Mouse (Mus musculus) hindbrain, embryonic 13.5 days (tissue): Measurements from ENCODE around the gene Hdc. TPM values are rescaled to one million over a fixed set of nuclear protein-coding genes. Genes with fewer than 3 reads are reported as not detected.

Source experiments
- ATAC-seq: fragments of 200-750 bp; cut with Nextera tagmentation; 2 replicates; pipeline ENCODE4 v1.8.0; 2017; ENCODE audit warnings: moderate TSS enrichment; ENCODE audit not compliant: low FRiP score
- H3K27ac ChIP-seq: fragments of 300-500 bp; sonication (generic); 2 replicates; pipeline ENCODE4 v1.5.1; 2015; ENCODE audit warnings: inconsistent platforms, mild to moderate bottlenecking, moderate library complexity
- H3K27me3 ChIP-seq: fragments of 300-500 bp; sonication (generic); 2 replicates; pipeline ENCODE4 v1.6.1; 2015; ENCODE audit warnings: mild to moderate bottlenecking, inconsistent platforms
- H3K36me3 ChIP-seq: fragments of 300-500 bp; sonication (generic); 2 replicates; pipeline ENCODE4 v1.6.1; 2015; ENCODE audit warnings: mild to moderate bottlenecking, inconsistent platforms
- H3K4me1 ChIP-seq: fragments of 300-500 bp; sonication (generic); replicated peaks from 2 replicates; pipeline ENCODE4 v1.6.1; 2015; ENCODE audit warnings: inconsistent platforms
- H3K4me2 ChIP-seq: fragments of 300-500 bp; sonication (generic); 2 replicates; pipeline ENCODE4 v1.6.1; 2015; ENCODE audit warnings: inconsistent platforms, mild to moderate bottlenecking, moderate library complexity
- H3K4me3 ChIP-seq: fragments of 300-500 bp; sonication (generic); 2 replicates; pipeline ENCODE4 v1.5.1; 2015; ENCODE audit warnings: mild to moderate bottlenecking, inconsistent platforms
- H3K9ac ChIP-seq: fragments of 300-500 bp; sonication (generic); 2 replicates; pipeline ENCODE4 v1.6.1; 2015; ENCODE audit warnings: mild to moderate bottlenecking, inconsistent platforms
- H3K9me3 ChIP-seq: fragments of 300-500 bp; sonication (generic); 2 replicates; pipeline ENCODE4 v1.6.1; 2016; ENCODE audit warnings: inconsistent platforms
- WGBS: fragments of 180-500 bp; shearing (Covaris S2); methylation state at CpG from one replicate; pipeline ENCODE4 v1.1.7; 2015; 5-methylcytosine and 5-hydroxymethylcytosine counted together
- polyA plus RNA-seq: library from polyadenylated mRNA; unstranded; fragments of >200 nt; fragmentation: Nextera tagmentation; extraction: Ambion mirVana; gene quantifications from 2 replicates; pipeline ENCODE4 v1.2.1, GENCODE M21; 2015

The Hdc gene
- 1.0 and 2.8 TPM in 2 replicates for polyA plus RNA-seq

DNA sequence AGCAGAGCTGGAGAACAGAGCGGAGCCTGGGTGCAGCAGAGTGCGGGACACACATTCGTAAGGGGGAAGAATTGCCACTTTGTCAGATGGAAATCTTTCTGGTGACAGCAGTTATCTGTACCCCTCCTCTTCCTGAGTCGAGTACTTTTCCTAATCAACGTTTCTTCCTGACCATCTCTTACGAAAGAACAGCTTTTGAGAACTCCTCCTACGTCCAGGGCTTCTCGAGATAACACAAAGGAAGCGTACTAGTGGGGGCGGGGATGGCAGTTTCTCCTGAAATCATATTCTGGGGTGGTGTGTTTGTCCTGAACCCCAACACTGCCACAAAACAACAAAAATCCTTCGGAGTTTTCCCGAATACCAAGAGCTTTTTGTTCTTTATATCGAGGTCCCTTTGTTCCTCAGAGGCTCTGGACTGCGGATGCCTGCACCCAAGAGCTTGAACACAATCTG lies at the start of gene Hdc:
Hdc (minus strand) TSS at position 51 of the 456 bp plus-strand sequence.
- H3K9ac ChIP-seq, result no peak within 1 kb of the TSS
- no peak within 1 kb of the TSS for H3K4me2 ChIP-seq
- H3K27me3 ChIP-seq, result no peaks in the 10 kb centered on the region
- H3K27ac ChIP-seq, result no peak within 1 kb of the TSS
- ATAC-seq, result no peak
- WGBS, result 74% methylated on average over 14 of the region's 14 CpGs
- no peaks in the 10 kb centered on the region for H3K36me3 ChIP-seq
- H3K4me3 ChIP-seq, result no peak within 1 kb of the TSS
- H3K9me3 ChIP-seq, result no peaks in the 10 kb centered on the region
- no peaks in the 10 kb centered on the region; the same call in 1 of the 2 replicates for H3K4me1 ChIP-seq

DNA sequence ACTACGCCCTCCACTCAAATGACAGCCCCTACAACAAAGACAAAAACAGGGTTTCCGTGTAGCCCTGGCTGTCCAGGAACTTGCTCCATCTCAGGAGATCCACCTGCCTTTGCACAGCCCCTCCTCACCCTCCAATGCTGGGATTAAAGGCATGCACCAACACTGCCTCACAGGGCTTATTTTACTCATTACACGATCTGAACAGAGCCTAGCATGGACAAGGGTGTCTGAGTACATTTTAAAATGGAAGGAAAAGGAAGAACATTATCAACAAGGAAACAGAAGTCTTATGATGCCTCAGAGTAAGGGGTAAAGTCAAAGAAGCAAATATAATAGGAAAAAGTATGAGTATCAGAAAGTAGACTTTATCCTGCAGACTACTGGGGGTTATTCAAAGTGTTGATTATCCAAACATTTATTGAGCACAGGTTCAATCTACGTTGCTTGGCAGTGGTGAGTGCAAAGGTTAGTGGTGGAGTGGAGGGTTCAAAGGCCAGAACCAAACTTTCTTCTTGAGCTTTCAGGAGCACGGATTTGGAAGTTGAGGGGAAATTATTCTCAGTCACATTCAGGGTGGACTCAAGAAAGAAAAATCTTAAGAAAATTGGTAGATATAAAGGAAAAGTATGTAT lies 49.6 kb upstream of the Hdc start:
- no peak for ATAC-seq
- Histone ChIP-seq H3K27me3 (no peaks in the 10 kb centered on the region), H3K27ac (no peak overlapping the region), H3K36me3 (no peaks in the 10 kb centered on the region), H3K4me1 (peaks cover 22% of the 10 kb centered on the region), H3K4me2 (no peak overlapping the region), H3K4me3 (no peak overlapping the region), H3K9ac (no peak overlapping the region), H3K9me3 (no peaks in the 10 kb centered on the region)
- WGBS, result 96% methylated on average over 5 of the region's 5 CpGs

DNA sequence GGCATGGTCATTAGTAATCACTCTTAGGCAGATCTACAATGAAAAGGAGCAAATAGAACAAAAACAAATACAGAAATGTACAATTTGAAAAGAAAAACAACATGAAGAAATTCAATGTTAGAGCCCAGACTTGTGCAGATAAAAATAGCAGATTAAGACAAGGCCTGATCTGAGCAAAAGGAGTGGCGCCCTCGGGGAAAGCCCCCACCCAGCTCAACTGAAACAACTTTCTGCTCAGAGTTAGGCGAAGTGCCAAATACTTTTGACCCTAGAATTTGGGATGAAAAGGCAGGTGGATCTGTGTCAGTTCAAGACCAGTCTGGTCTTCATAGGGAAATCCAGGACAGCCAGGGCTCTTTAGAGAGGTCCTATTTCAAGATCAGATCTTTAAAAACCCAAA lies 46.9 kb upstream of the Hdc start:
- no peak overlapping the region for H3K4me3 ChIP-seq
- no peak for ATAC-seq

DNA sequence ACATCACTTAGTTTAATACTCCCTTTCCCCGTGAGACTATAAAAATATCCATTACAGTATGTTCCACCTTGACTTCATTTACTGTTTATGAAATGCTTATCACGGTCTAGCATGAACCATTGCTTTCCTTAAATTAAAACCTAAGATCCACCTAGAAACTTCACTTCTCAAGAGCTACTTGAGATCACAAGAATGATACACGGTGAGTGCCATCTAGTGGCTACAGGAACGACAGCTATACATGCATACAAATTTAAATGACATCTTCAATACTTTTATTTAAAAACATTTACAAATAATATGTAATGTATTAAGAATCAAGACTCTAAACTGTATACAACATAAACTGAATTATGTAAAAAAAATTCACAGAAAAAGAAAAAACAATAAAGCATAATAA lies 44.4 kb upstream of the Hdc start:
- WGBS, result 65% methylated on average over 4 of the region's 4 CpGs
- Histone ChIP-seq H3K27me3 (no peaks in the 10 kb centered on the region), H3K4me3 (no peak overlapping the region), H3K4me2 (no peak overlapping the region), H3K4me1 (no peaks in the 10 kb centered on the region), H3K9ac (no peak overlapping the region), H3K36me3 (no peaks in the 10 kb centered on the region), H3K27ac (no peak overlapping the region), H3K9me3 (no peaks in the 10 kb centered on the region)
- no peak for ATAC-seq

More for the DNA sequence above, 46.9 kb upstream of the Hdc start:
- Histone ChIP-seq H3K27ac (no peak overlapping the region), H3K4me1 (no peaks in the 10 kb centered on the region), H3K36me3 (no peaks in the 10 kb centered on the region), H3K9me3 (no peaks in the 10 kb centered on the region), H3K4me2 (no peak overlapping the region), H3K9ac (no peak overlapping the region), H3K27me3 (no peaks in the 10 kb centered on the region)
- whole genome bisulfite sequencing, result 95% methylated on average over 3 of the region's 3 CpGs

DNA sequence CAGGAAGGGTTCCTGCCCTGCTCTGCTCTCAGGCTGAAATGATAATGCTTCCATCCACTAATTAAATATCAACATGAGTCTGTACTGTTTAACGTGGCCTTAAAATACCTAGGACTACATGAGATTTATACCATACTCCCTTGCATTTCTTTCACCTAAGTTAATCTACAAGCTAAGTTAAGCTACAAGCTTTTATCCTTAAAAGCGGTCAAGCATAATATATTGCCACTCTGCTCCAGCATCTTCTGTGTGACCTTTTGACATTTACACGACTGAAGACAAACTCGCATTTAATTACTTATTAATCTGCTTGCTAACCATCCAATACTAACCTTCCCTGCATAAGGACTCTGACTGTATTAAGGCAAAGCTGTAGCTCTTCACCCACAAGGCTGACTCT lies 33.8 kb upstream of the Hdc start:
- 77% methylated on average over 4 of the region's 4 CpGs for WGBS
- Histone ChIP-seq H3K27me3 (no peaks in the 10 kb centered on the region), H3K9ac (no peak overlapping the region), H3K27ac (no peak overlapping the region), H3K4me1 (no peaks in the 10 kb centered on the region), H3K9me3 (no peaks in the 10 kb centered on the region), H3K36me3 (peaks cover 52% of the 10 kb centered on the region), H3K4me2 (no peak overlapping the region), H3K4me3 (no peak overlapping the region)
- ATAC-seq, result no peak

DNA sequence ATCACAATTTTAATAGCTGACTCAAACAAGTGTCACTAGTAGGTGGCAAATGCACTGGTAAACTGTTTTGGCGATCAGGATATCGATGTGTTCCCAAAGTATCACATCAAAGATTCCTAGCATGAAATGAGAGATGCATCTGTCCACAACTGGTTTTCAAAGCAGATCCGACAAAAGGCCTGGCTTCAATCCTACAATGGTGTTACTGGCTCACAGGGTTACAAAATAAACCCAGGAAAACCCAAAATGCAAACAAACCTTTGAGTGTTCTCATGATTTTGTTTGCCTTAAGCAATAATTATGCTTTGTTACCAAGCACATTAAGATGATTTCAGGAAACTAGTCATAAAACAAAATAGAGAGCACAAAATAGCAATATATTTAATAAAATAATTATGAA lies 28.7 kb upstream of the Hdc start:
- no peak for ATAC-seq
- no peaks in the 10 kb centered on the region for H3K27me3 ChIP-seq
- no peaks in the 10 kb centered on the region for H3K4me1 ChIP-seq
- no peak overlapping the region for H3K27ac ChIP-seq
- no peak overlapping the region for H3K4me3 ChIP-seq
- WGBS, result 95% methylated on average over 3 of the region's 3 CpGs
- no peaks in the 10 kb centered on the region for H3K9me3 ChIP-seq
- peaks cover 68% of the 10 kb centered on the region for H3K36me3 ChIP-seq
- no peak overlapping the region for H3K9ac ChIP-seq
- no peak overlapping the region for H3K4me2 ChIP-seq

DNA sequence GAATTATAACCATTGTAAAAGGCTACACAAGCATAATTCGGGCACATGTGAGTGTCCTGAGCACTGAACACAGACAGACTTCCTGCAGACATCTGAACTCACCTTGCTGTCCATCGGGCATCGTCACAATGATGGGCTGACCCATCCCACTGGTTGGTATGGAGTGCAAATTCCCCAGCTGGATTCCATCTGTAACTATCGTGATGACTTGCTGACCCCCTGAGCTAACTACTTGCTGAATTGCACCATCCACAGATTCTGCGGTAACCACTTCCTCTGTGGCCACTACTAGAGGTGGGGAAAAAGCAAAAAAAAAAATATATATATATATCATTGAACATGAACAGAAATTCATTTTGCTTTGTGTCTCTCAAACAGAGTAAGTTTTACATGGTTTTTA lies 27.4 kb upstream of the Hdc start:
- Histone ChIP-seq H3K9me3 (no peaks in the 10 kb centered on the region), H3K27ac (no peak overlapping the region), H3K9ac (no peak overlapping the region), H3K36me3 (peaks cover 64% of the 10 kb centered on the region), H3K4me1 (no peaks in the 10 kb centered on the region), H3K4me2 (no peak overlapping the region), H3K27me3 (no peaks in the 10 kb centered on the region), H3K4me3 (no peak overlapping the region)
- WGBS, result 96% methylated on average over 5 of the region's 5 CpGs
- no peak for ATAC-seq

DNA sequence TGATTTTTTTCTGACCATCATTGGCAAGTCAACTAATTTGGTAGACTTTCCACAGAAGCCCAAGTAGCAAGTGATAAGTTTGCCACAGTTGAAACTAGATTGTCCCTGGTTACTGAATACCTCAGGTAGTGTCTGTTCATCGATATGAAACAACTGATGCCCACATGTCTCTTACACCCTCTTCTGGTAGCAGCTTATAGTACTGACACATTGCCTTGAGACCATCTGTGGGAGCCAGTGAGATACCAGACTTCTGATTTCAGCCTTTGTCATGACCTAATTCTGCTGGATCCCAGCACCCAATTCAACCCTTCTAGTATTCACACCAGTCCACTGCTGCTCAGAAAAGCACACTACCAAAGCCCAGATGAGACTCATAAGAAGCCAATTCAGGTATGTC lies 25.7 kb upstream of the Hdc start:
- peaks cover 71% of the 10 kb centered on the region for H3K36me3 ChIP-seq

DNA sequence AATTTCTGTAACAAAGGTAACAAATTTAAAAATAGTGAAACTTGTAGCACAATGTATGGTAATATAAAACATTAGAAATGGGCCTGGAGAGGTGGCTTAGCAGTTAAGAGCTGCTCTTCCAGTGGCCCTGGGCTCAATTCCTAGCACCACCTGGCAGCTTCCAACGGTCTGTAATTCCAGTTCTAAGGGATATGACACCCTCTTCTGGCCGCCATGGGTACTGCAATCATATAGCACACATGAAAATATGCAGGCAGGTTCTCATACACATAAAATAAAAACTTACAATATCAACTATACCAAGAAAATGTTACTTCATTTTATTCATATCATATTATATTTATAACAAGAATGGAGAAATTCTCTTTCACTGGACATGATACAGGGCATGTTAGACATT lies 21.2 kb upstream of the Hdc start:
- Histone ChIP-seq H3K4me1 (no peaks in the 10 kb centered on the region), H3K4me2 (no peak overlapping the region), H3K36me3 (peaks cover 58% of the 10 kb centered on the region), H3K4me3 (no peak overlapping the region), H3K27me3 (no peaks in the 10 kb centered on the region), H3K9me3 (no peaks in the 10 kb centered on the region), H3K27ac (no peak overlapping the region), H3K9ac (no peak overlapping the region)
- 95% methylated on average over 2 of the region's 2 CpGs for WGBS
- ATAC-seq, result no peak

More for the DNA sequence above, 25.7 kb upstream of the Hdc start:
- no peaks in the 10 kb centered on the region for H3K4me1 ChIP-seq
- H3K27me3 ChIP-seq, result no peaks in the 10 kb centered on the region
- WGBS, result 97% methylated on average over 1 of the region's 1 CpGs
- H3K4me2 ChIP-seq, result no peak overlapping the region
- no peak overlapping the region for H3K9ac ChIP-seq
- no peak for ATAC-seq
- no peaks in the 10 kb centered on the region for H3K9me3 ChIP-seq
- H3K27ac ChIP-seq, result no peak overlapping the region
- H3K4me3 ChIP-seq, result no peak overlapping the region

DNA sequence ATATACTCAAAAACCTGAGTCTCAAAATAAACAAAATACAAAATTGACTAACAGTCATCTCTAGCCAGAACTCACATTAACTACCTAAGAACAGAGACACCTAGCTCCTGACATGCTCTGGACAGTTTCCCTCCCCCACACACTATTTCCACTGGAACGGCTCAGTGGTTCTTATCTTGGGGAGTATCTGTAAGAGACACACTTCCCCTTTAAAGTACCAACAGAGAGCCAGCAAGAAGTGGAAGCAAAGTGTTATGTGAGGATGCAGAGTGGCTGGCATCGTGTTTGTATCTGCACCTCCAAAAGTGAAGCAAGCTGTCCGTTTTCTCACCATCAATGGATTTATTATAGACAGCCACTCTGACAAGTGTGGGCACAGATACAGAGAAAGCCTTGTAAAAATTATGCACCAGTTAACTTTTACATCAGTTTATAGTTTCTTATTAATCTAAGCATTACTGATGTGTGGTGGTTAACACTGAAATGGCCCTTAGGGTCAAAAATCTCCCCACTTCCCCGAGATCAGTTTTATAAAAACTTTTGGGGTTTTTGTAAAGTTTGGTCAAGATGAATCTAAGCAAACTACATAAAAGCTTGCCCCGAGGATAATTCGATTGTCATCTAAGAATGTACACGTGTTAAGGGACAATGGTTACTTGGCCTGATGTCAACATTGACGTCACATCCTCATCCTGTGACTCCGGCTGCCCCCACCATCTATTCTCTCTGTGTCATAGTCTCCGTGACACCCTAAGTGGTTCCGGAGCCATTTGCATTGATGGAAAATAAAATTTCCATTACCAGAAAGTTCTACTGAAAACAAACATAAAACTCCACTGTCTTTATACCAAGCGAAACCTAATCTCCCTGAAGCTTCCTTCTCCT lies 17.1 kb upstream of the Hdc start:
- peaks cover 46% of the 10 kb centered on the region for H3K36me3 ChIP-seq
- no peak overlapping the region for H3K4me2 ChIP-seq
- no peak overlapping the region for H3K4me3 ChIP-seq
- H3K9ac ChIP-seq, result no peak overlapping the region
- no peaks in the 10 kb centered on the region for H3K27me3 ChIP-seq
- no peaks in the 10 kb centered on the region for H3K4me1 ChIP-seq
- H3K9me3 ChIP-seq, result no peaks in the 10 kb centered on the region
- WGBS, result 85% methylated on average over 12 of the region's 12 CpGs
- no peak overlapping the region for H3K27ac ChIP-seq
- ATAC-seq, result no peak

DNA sequence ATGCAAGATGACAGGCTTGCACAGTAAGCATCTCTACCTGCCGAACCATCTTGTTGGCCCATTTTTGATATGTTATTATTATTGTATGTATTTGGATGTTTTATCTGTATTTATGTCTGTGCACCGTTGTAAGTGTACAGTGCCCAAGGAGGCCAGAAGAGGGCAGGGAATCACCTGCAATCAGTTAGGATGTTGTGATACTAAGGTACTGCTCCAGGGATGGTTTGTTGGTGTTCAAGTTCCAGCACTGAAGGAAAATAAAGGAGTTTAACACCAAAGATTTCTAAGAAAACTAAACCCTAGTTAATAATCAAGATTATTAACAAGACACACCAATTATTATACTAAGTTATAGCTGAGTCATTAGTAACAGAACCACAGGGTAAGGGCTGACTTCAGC lies 14.1 kb upstream of the Hdc start:
- WGBS, result 93% methylated on average over 2 of the region's 2 CpGs
- H3K36me3 ChIP-seq, result peaks cover 41% of the 10 kb centered on the region
- H3K27me3 ChIP-seq, result no peaks in the 10 kb centered on the region
- H3K9me3 ChIP-seq, result no peaks in the 10 kb centered on the region
- no peak for ATAC-seq
- no peaks in the 10 kb centered on the region for H3K4me1 ChIP-seq
- H3K4me2 ChIP-seq, result no peak overlapping the region
- H3K9ac ChIP-seq, result no peak overlapping the region
- H3K4me3 ChIP-seq, result no peak overlapping the region
- no peak overlapping the region for H3K27ac ChIP-seq

DNA sequence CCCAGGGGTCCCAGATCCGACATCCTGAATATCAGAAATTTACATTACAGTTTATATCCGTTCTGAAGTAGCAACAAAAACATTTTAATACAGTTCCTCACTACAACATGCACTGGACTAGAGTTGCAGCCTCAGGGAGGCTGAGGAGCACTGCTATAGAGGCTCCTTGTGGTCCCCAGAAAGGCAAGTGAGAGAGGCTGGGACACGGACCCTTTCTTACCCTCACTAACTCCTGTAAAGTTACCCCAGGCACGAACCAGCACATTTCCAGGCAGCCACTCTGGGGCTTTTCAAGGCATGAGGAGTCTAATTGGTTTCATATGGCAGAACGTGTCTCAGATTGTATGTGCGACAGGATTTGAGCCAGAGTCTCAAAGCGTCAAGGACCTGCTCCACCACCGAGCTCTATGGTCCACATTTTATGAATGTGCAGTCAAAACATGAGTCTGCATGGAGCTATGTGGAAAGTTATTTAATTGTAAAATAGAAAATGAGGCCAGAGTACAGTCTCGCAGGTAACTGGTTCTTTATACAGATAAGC lies 9.4 kb upstream of the Hdc start:
- Histone ChIP-seq H3K4me2 (no peak overlapping the region), H3K9ac (no peak overlapping the region), H3K36me3 (peaks cover 41% of the 10 kb centered on the region), H3K9me3 (no peaks in the 10 kb centered on the region), H3K4me1 (no peaks in the 10 kb centered on the region), H3K27ac (no peak overlapping the region), H3K27me3 (no peaks in the 10 kb centered on the region), H3K4me3 (no peak overlapping the region)
- WGBS, result 86% methylated on average over 9 of the region's 9 CpGs
- no peak for ATAC-seq
